In the genomic region with DNA sequence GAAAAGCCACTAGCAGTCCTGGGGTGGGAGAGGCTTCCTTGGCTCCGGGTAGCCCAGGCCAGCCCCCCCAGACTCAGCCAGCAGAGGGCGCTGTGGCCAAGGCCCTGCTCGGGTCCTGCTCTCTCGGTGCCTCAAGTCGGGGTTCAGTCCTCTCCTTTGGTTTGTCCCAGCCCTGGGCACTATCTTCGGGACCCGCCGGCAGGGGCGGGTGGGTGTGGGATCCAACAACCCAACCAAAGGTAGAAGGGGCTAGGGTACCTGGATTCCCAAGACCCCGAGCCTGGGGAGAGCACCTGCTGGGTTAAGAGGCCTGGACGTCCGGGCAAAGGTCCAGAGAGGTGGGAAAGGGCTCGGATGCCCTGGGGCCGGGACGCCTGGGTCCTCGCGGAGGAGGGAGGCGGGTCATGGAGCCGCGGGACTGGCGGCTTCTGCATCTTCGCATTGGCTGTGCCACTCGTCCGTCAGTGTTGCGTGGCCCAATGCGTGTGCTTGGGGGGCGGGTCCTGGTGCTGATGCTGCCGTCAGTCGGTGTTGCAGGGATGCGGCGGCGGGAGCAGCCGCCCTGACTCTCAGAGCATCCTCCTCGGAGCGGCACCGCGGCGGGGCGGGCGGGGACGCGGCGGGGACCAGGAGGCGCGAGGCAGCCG, we compare ENCODE assay signal across 8 mouse cellular contexts. TPM values are rescaled to one million over a fixed set of nuclear protein-coding genes. Genes with fewer than 3 reads are reported as not detected.
DNase-seq lines count a peak whose midpoint lies in the region; ATAC-seq lines count a peak whose summit lies in the region.

A gene (plus strand): TSS at position 499 of the 647 bp plus-strand sequence.

- under 1% methylated on average over 46 of the region's 46 CpGs for WGBS in hindbrain, embryonic 10.5 days
- under 1% methylated on average over 43 of the region's 46 CpGs for WGBS in lung, embryonic 16.5 days

- H3K27me3 ChIP-seq in hindbrain, embryonic 10.5 days (ENCODE audit: insufficient read depth, poor library complexity, severe bottlenecking) = peaks cover 69% of the 10 kb centered on the region
- peaks cover 42% of the 10 kb centered on the region for H3K27me3 ChIP-seq in lung, embryonic 16.5 days (ENCODE audit: control insufficient read depth, insufficient read depth, low read depth, low read length)

- H3K4me3 ChIP-seq in hindbrain, embryonic 10.5 days = peak within 1 kb of the TSS; percentile 66
- peak within 1 kb of the TSS; percentile 49 for H3K4me3 ChIP-seq in lung, embryonic 16.5 days (ENCODE audit: low read length)

- H3K9me3 ChIP-seq in hindbrain, embryonic 10.5 days = no peaks in the 10 kb centered on the region
- no peaks in the 10 kb centered on the region for H3K9me3 ChIP-seq in lung, embryonic 16.5 days (ENCODE audit: control insufficient read depth, low read length)

- peak; percentile 91 for DNase-seq in Muller cell, postnatal 12 days (ENCODE audit: inconsistent ontology term)
- peak; percentile 95 for DNase-seq in cerebellum, adult 9-10 months
- DNase-seq in hindbrain, embryonic 10.5 days (ENCODE audit: low spot score) = peak; percentile 90
- peak; percentile 96 for DNase-seq in layer of hippocampus, adult 9-11 months
- DNase-seq in ovary, postnatal 10 days (ENCODE audit: low spot score) = peak; percentile 59
- peak; percentile 86 for DNase-seq in thymus, postnatal 0 days (ENCODE audit: low spot score)

- ATAC-seq in frontal cortex, adult (ENCODE audit: low TSS enrichment) = peak; percentile 87
- ATAC-seq in lung, embryonic 16.5 days (ENCODE audit: low read depth) = peak; percentile 83

- no peaks in the 10 kb centered on the region for H3K36me3 ChIP-seq in hindbrain, embryonic 10.5 days
- H3K36me3 ChIP-seq in lung, embryonic 16.5 days (ENCODE audit: control insufficient read depth, insufficient read depth, low read length) = no peaks in the 10 kb centered on the region

- peak within 1 kb of the TSS; percentile 52 for H3K9ac ChIP-seq in lung, embryonic 16.5 days (ENCODE audit: low read length)

- peaks cover 72% of the 10 kb centered on the region for H3K4me1 ChIP-seq in hindbrain, embryonic 10.5 days (replicated peaks)
- peaks cover 7% of the 10 kb centered on the region for H3K4me1 ChIP-seq in lung, embryonic 16.5 days (replicated peaks; ENCODE audit: control insufficient read depth, insufficient read depth, low read length)

- peak within 1 kb of the TSS; percentile 97 for H3K4me2 ChIP-seq in lung, embryonic 16.5 days (ENCODE audit: low read depth, low read length)

- H3K27ac ChIP-seq in hindbrain, embryonic 10.5 days = peak within 1 kb of the TSS; percentile 92
- H3K27ac ChIP-seq in lung, embryonic 16.5 days (ENCODE audit: low read length) = no peak within 1 kb of the TSS

RNA-seq across cellular contexts. Expression of the gene that starts here (rescaled TPM):
- polyA plus RNA-seq in hindbrain, embryonic 10.5 days (2016; fragmentation: Nextera tagmentation; extraction: Ambion mirVana) = 4.4 and 13.2 TPM in 2 replicates
- polyA plus RNA-seq in lung, embryonic 16.5 days (2015; fragmentation: Nextera tagmentation; extraction: Ambion mirVana) = 0.88 and 1.0 TPM in 2 replicates
- 0.10 and 0.24 TPM in 2 replicates for polyA plus RNA-seq in thymus, postnatal 0 days (2015; fragmentation: Nextera tagmentation; extraction: Ambion mirVana)

Comparison
In these comparisons a context has a peak if more than half of its experiments do, and no peak if none do; other contexts are left out.
1. Peak in DNase-seq in thymus, postnatal 0 days; RNA of the gene not detected or under 1 TPM.